Mouse (Mus musculus) naive thymus-derived CD4-positive, alpha-beta T cell, adult 2 months (primary cell): ENCODE results near the gene Map4k3.

Experiments used
- DNase-seq: peaks from one replicate; pipeline ENCODE4 v3.0.0-alpha.2; 2011; ENCODE audit warnings: low read depth

The Map4k3 gene

DNA sequence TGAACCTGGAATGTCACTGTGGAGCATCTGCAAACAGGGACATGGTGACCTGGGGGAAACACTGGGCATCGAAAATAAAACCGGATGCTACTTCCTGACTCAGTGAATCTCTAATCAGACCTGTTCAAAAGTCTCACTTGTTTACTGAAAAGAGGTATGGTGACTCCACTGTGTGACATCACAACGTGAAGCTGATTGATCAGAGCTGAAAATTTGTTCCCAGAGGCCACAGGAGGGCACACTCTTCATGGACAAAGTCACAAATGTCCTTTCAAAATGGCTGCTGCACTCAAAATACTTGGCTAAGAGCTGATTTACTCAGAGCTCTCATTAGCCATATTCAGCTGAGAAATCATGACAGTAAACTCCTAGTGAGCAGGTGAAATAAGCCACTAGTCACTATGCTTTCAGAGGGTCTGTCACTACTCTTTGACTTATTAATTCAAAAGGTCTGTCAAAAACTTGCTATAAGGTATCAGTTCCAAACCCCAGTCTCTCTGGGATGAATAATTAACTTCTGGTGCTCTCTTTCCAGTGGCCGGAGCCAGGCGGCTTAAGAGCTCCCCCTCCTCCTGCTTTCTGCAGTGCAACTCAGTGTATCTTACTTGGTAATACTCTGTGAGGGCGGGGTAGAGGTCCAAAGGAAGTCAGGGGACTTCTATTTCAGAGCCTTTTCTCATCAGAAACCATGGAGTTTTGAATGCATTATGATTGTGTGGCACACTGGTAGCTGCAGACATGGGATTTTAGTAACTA, 44.3 kb downstream of the Map4k3 start:
- peak; percentile 39 for DNase-seq

DNA sequence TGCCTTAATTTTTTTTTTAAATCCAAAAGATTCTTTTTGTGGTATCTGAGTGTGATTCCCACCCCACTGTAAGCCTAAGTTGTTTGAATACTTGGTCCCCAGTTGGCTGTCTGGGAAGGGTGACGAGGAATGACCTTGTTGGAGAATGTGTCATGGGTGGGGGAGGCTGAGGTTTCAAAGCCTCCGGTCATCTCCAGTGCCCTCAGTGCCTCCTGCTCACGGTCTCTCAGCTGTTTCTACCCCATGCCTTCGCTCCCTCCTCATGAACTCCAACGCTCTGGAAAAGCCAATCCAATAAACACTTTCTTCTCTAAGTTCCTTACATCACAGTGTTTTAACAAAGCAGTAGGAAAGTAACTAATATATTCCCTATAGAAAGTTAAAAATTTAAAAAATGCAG, 45.2 kb downstream of the Map4k3 start:
- no peak for DNase-seq

DNA sequence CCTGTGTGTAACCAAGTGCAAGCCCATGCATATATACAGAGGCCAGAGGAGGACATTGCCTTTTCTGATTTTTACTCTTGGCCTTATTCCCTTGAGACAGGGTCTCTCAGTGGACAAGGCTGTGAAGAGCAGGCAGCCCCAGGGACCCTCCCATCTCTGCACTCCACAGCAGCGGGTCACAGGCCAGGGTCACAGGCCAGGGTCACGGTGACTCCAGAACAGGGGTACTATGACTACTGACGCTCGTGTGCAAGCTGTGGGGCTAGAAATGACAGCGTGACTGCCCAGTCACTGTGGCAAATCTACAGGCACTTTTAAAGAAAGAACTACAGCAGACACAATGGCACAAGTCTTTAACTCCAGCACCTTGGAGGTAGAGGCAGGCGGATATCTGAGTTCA, 50.1 kb downstream of the Map4k3 start:
- DNase-seq = no peak

DNA sequence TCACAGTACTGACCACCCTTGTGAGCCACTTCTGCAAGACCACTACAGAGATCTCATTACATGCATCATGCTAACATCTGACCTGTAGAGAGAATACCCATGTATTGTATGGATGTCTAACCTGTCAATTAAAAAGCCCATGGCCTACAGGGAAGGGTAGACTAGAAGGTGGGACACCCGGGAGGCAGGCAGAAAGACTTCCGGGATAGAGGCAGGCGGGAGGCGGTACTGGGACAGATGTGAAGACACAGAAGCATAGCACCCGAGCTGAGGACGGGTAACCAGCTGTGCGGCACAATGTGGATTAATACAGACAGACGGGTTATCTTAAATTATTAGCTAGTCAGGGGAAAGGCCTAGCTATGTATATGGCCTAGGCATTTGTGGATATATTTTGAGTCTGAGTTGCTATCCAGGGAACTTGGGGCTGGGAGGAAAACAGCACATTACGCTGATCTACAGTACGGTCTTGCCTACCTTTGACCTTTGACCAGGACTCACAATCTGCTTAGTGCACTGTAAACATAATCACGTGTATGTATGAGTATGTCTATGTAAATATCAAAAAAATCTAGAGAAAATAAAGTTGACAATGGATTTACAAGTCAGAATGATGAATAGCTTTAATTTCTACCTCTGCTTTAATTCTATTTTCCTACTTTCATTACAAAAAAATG, 51.3 kb downstream of the Map4k3 start:
- DNase-seq = no peak

DNA sequence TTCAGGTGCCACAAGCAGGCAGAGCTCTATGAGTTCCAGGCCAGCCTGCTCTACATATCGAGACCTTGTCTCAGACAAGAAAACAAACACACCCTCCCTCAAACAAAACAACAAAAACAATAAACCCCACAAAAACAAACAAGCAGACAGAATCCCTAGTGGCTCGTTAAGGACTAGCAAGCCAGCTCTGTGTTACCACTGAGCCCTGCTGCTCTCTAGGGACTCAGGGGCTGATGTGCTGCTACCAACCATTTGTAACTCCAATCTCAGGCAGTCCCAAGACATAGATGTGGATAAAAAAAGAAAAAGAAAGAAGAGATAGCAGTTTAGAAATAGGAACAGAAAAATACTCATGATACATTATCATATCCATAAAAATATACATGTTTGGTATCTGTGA, 52.1 kb downstream of the Map4k3 start:
- no peak for DNase-seq

DNA sequence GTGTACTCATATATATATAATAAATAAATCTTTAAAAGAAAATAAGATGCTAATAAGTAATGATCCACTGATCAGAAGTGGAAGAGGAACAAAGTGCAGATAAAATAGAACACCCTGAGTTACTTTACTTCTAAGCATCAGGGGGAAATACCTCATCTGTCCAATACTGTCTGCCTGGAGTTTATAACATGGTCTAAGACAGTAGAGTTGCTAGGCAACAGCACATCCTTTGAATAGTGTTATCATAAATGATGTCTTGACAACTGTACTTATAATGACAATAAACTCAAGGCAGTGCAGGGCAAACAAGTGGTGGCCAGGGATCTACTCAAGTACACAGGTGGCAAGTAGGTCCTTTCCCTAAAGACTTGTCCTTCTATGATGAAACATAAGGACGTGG, 57.9 kb downstream of the Map4k3 start:
- DNase-seq = no peak

DNA sequence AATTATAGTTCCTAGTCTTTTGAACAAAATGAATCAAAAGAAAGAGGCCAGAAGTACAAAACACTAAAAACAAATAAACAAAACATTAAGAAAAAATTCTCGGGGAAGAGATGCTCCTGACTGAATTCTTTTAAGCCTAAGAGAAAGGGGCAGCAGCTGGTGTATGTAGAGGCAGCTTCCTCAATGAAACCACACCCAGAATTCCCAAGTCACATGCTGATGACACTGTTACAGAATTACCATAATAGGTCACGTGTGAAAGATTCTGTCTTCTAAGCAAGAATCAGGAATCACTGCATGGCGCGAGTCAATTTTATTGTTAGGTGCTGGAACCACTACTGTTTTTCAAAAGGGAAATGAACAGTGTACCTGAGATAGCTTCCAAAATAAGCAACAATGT, 64.7 kb downstream of the Map4k3 start:
- DNase-seq = no peak

DNA sequence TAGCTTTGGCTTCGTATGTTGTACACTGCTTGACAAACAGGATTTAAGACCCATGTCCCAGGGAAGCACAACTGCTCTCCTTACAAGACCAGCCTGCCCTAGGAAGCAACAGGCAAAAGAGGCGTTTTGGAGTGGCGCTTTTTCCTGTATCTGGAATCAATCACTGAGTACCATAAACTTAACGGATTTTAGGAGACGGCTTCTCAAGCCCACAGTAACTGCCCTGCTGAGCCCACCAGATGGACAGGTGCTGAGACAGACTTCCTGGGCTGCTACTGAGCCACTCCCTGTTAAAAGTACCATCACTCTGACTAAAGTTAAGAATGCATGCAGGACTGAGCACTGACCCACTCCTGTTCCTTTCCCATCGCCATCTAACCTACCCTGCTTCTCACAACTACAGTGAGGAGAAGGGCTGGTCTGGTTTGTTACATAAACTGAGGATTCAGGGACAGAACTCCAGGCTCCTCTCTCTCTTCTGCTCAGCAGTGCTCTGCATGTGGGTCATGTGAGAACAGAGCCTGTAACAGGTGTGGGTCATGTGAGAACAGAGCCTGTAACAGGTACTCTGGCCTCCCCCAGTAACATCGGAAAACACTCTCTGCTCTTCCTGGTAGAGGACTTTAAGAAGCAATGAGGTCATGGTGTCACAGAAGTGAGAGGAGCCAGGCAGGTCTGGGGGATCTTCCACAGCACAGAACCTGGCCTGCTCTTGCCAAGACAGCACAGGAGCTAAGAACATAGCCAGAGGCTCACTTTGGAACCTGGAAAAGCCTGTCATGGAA, 65.3 kb downstream of the Map4k3 start:
- DNase-seq = no peak

DNA sequence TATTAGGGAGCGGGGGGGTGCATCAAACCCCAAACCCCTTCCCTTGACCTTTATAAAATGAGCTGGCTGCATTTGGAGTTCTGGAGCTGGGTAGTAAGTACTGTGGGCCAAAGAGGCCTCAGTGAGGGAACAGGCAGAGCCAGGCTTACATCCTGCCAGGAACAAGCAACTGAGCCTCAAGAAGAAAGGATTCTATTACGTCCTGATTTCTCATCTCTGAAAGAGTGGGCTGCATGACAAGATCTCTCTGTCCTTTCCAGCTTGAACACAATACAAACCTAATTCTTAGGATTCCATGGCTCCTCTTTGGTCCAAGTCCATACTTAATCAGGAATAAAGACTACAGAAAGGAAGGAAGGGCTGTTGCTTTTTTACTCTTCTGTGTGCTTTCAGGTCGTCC, 66.4 kb downstream of the Map4k3 start:
- DNase-seq = no peak

DNA sequence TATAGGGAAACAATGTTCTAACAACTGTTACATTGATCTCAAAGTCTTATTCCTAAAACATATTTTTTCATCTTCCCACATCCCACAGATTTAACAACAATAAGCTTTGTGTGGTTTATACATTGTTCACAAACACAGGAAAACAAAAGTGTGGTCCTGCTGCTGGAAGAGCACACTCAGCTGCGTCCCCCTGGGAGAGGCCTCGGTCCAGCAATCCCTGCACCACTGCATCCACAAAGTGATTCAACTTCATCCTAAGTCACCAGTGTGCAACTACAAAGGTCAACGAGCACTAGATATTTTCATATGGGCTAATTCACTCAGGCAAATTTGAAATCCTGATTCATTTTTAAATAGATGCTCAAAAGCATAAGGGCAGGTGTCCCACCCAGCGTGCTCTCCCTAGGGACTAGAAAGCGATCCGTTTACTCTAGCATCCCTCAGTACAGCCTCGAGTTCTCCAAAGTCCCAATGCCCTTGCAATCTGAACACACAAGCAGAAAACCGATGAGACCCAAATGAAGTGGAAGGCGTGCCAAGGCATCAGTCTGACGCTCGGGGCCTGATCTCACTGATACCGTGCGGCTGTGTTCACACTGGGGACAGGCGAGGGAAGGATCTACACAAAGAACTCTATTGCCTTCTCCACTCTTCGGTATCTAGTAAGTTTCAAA, 67.4 kb downstream of the Map4k3 start:
- DNase-seq = no peak

DNA sequence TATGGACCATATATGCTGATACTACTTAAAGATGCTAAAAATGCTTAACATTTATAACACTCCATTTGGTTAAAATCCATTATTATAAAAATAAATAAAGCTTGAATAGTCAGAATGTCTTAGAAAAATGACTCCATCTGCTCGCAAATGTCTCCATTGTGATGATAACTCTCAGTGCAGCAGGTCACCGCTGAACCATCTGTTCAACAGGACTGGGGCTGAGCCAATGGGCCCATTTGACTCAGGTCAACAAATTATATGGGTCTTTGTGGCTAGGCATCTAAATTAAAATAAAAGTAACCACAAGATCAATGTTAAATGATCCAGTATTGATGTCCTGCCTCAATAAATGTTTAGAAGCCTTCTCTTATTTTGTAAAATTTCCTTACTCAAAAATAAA, 68.1 kb downstream of the Map4k3 start:
- DNase-seq = no peak

DNA sequence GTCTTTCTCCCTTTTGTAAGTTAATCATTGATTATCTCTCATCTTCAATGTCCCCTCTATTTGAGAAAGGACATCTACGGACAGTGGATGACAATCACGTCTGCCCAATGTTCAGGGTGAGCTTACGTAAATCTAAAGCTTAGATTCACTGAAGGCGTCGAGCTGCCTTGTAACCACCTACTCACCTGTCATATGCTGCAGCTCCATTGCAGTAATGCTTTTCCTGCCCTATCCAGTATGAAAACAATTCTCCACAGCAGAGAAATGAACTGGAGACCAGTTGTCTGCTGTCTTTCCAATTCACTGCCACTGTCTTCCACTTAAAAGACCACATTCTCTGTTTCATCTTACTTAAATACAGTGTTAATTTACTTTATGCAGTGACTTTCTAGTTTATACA, 68.5 kb downstream of the Map4k3 start:
- DNase-seq = no peak

DNA sequence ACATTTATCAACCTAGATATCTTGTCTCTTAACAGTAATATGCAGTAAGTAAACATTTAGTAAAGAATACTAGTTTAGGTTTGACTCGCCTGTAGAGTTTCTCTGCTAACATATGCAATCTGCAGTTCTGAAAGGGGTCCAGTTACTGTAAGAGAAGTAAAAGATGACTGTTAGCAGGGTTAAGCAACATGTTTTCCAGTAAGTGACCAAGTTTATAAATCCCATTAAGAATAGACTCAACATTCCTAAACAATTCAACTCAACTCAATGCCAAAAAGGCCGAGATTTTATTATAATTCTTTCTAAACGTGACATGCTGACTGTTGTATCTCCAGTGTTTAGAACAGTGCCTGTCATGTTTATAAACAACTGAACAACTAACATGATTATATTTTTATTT, 74.0 kb downstream of the Map4k3 start:
- no peak for DNase-seq

DNA sequence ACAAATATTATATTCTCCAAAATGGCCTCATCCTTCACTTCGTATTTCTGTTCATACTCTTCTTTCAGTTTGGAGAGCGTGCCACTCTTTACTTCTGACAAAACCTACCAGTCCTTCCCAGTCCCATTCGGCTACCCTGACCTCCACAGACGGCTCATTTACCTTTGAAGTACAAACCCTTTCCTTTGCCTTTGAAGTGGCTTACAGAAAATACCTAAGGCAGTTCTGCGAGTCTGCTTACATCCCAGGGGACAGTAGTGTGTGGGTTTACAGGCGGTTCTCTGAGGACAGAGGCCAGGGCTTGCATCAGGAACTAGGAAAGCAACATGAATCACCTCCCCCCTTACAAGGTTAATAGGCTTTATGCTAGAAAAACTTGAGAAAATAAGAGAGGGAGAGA, 75.5 kb downstream of the Map4k3 start:
- no peak for DNase-seq

DNA sequence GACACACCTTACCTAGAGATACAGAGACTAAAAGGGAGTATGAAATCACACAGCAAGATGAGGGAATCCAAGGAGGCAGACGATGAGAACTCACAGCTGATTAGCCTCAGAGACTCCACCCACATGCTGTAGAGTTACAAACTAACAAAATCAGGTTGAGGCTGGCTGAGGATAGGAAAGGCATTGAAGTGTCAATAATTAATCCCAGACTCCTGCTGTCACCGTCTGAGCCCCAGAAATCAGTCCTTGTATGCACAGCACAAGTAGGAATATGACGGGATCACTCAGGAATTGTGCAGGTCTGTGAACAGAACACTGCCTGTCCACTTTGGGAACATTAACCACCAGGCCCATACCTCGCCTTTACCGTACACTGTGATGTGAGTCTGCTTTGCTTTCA, 81.4 kb downstream of the Map4k3 start:
- DNase-seq = no peak

DNA sequence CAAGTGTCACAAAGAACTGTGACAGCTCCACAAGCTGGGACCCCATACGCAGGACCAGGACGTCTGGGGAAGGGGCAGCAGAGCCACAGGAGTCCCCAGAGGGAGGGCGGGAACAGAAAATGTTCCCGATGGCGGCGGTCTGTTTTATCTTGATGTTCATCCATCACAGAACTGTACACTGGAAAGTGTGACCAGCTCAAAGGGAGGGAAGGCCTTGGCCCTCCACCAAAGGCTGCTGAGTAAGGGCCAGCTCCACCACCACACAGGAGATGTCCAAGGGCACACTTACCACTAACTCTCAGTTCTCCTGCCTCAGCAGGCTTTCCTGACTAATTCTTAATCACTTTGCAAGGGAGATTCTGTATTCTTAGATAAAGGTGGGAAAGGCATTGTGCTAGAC, 82.2 kb downstream of the Map4k3 start:
- DNase-seq = no peak

DNA sequence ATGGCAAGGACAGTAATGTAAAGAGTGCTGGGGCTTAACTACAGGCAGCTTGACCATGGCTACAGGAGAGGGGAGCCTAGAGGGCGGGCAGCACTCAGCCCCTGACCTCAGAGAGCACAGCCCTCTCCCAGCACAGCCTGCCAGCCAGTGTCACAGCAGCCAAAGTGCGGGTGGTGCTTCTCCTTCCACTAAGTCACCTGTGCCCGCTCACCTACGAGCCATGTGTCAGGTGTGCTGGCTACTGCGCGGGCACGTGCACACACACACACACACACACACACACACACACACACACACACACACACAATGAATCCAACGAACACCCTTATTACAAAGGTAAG, 82.6 kb downstream of the Map4k3 start:
- no peak for DNase-seq

DNA sequence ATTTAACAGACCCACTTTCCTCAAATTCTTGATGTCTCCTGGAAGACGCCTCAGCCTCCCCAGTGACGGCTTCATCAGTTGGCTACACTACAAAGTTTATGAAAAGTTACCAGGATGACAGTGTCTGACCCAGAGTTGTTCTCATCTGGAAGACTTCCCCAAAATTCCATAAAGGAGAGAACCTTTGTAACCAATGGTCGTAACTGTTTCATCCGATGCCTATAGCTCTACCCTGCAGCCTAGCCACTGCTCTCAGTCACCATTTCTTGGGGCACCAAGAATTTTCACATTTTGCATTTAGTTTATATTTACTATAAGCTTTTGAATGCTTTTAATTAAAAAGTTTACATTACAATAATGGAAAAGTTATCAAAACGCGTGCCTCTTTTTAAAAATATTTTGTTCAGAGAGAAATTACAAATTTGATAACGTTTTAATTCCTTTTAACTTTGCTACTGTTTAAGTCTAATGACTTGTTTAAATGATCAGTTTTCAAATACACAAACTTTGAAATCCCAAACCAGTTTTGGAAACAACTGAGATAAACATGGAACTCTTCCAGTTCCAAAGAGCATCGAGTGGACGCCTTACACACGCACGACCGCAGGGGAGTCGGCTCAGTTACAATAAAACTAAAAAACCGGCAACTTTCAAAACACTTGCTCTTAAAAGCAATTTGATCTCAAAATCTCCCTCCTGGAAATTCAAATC, 83.1 kb downstream of the Map4k3 start:
- DNase-seq = no peak

DNA sequence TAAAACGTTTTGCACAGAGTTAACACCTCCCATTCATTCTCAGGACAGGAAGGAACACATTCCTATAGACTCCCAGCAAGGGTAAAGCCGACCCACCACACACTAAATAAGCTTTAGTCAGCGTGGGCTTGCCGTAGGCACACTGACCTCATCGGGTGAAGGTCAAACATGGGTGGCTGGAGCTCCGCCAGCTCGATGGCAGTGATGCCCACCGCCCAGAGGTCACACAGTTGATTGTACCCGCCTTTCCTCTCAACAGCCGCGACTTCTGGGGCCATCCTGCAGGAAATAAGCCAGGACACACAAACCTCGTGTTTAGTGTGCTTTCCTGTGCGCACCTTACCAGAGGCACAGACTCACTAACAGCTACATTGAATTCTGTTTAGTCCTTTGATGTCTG, 83.7 kb downstream of the Map4k3 start:
- DNase-seq = no peak

DNA sequence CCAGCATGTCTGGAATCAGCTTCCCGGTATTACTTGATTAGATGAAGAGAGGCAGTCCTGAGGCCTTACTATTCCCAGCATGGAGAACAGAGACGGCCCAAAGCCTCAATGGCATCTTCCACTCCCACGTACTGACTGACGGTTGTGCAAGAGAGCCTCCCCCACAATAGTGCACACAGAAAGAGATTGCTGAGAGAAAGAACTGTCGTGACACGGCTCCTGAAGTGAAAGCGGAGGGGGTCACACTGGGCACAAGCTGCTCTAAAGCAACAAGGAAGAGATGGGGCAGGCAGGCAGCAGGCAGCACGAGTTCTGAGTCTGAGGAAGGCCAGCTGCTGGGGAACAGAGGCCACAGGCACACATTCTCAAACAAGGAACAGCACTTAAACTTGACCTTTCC, 90.2 kb downstream of the Map4k3 start:
- no peak for DNase-seq

DNA sequence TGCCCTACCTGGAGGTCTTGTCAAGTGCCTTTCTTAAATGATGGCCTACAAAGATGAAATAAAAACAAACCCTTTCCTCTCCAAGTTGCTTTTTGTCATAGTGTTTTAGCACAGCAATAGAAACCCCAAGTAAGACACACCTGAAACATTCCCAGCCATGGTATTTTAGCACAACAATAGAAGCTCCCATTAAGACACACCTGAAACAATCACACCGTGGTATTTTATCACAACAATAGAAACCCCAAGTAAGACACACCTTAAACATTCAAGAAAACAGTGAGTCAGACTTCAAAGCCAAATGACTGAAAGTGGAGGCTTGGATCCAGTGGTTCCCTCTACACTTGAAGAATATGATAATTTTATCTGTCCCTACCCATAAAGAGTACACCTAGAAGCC, 92.5 kb downstream of the Map4k3 start:
- DNase-seq = no peak

DNA sequence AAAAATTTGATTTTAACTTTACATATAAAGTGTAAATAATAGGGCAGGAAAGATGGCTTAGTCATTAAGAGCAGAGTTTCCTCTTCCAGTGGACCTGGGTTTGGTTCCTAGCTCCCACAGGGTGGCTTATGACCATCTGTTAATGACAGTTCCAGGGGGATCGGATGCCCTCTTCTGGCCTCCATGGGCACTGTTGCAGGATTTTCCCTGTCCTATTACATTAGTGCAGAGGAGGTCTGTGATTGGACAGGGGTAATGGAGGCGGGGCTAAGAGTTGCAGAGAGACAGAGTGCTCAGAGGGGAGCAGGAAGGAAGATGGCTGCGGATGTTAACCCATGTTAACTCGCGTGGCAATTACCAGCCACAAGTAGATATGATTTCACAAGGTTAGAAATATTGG, 95.4 kb downstream of the Map4k3 start:
- DNase-seq = no peak
